ENCODE assay signal across 20 mouse cellular contexts in genomic region chr3:102164911-102165310, GRCm38 (mm10). TPM values are rescaled to one million over a fixed set of nuclear protein-coding genes. Genes with fewer than 3 reads are reported as not detected.
DNase-seq lines count a peak whose midpoint lies in the region; ATAC-seq and TF ChIP-seq lines count a peak whose summit lies in the region.
"Had no signal": no experiment of that assay in that cellular context is flagged by ENCODE, and none has a peak within 500 bp of the region (broad histone marks: within the 10 kb centered on the region; RNA-seq: fewer than 3 reads in every experiment).

No protein-coding gene starts in this region.

- DNase-seq in heart, adult 18-20 months = no peak
- DNase-seq in MEL-GATA-1-ER (ENCODE audit: extremely low read depth, low read depth) = peak; percentile 71
- DNase-seq in liver, postnatal 0 days = no peak
- DNase-seq in adrenal gland, adult 2 months = no peak
- DNase-seq in Muller cell, postnatal 12 days (ENCODE audit: inconsistent ontology term) = no peak
- DNase-seq: B cell, adult 2 months; cerebellum, adult 9-10 months; gastrocnemius, postnatal 10 days; lung, adult 18-20 months; thymus, postnatal 14 days had no signal

- H3K27me3 ChIP-seq in heart, embryonic 13.5 days (replicated peaks) = no peaks in the 10 kb centered on the region
- no peaks in the 10 kb centered on the region for H3K27me3 ChIP-seq in liver, postnatal 0 days (ENCODE audit: insufficient read depth, low read length)
- H3K27me3 ChIP-seq: embryonic facial prominence, embryonic 15.5 days; hindbrain, embryonic 13.5 days; intestine, embryonic 15.5 days; stomach, embryonic 15.5 days had no signal

- no peak for ATAC-seq in heart, embryonic 13.5 days (ENCODE audit: extremely low read depth, insufficient number of reproducible peaks, low FRiP score, low TSS enrichment)
- ATAC-seq in erythroid progenitor cell, adult 5-6 weeks (replicated peaks; ENCODE audit: low FRiP score, poor library complexity, severe bottlenecking) = 0 out of 2 replicates have a peak, but pooled peaks have one; percentile 27
- no peak for ATAC-seq in liver, postnatal 0 days
- ATAC-seq: forebrain, embryonic 16.5 days; intestine, embryonic 15.5 days had no signal

- H3K36me3 ChIP-seq in heart, embryonic 13.5 days = peaks cover 61% of the 10 kb centered on the region
- H3K36me3 ChIP-seq in liver, postnatal 0 days (replicated peaks; ENCODE audit: insufficient read depth, low read length) = peaks cover 24% of the 10 kb centered on the region
- H3K36me3 ChIP-seq: midbrain, embryonic 12.5 days had no signal

- H3K4me1 ChIP-seq in heart, embryonic 13.5 days = peaks cover 51% of the 10 kb centered on the region
- H3K4me1 ChIP-seq in liver, postnatal 0 days (ENCODE audit: insufficient read depth) = peaks cover 12% of the 10 kb centered on the region

- peak overlapping the region; percentile 52 for H3K4me2 ChIP-seq in heart, embryonic 13.5 days
- peak overlapping the region; percentile 65 for H3K4me2 ChIP-seq in liver, postnatal 0 days (ENCODE audit: low read depth, low read length)
- H3K4me2 ChIP-seq: embryonic facial prominence, embryonic 15.5 days; hindbrain, embryonic 13.5 days; intestine, embryonic 15.5 days; midbrain, embryonic 12.5 days; stomach, embryonic 15.5 days had no signal

- no peaks in the 10 kb centered on the region for H3K9me3 ChIP-seq in heart, embryonic 13.5 days
- no peaks in the 10 kb centered on the region for H3K9me3 ChIP-seq in liver, postnatal 0 days (ENCODE audit: low read length)
- H3K9me3 ChIP-seq: embryonic facial prominence, embryonic 15.5 days; hindbrain, embryonic 13.5 days; intestine, embryonic 15.5 days; midbrain, embryonic 12.5 days; stomach, embryonic 15.5 days had no signal

- no peak overlapping the region for H3K9ac ChIP-seq in heart, embryonic 13.5 days
- H3K9ac ChIP-seq in liver, postnatal 0 days (replicated peaks) = peak overlapping the region; percentile 85
- H3K9ac ChIP-seq: embryonic facial prominence, embryonic 15.5 days; hindbrain, embryonic 13.5 days; intestine, embryonic 15.5 days; midbrain, embryonic 12.5 days; stomach, embryonic 15.5 days had no signal

- peak overlapping the region; percentile 42; the same call in 1 of the 2 replicates for H3K27ac ChIP-seq in heart, embryonic 13.5 days (replicated peaks)
- peak overlapping the region; percentile 91 for H3K27ac ChIP-seq in liver, postnatal 0 days (ENCODE audit: low read depth)
- H3K27ac ChIP-seq: embryonic facial prominence, embryonic 15.5 days; hindbrain, embryonic 13.5 days; intestine, embryonic 15.5 days; kidney, postnatal 0 days; stomach, embryonic 15.5 days had no signal

- peak overlapping the region; percentile 34 for H3K4me3 ChIP-seq in heart, embryonic 13.5 days
- H3K4me3 ChIP-seq in liver, postnatal 0 days (ENCODE audit: low read depth, low read length) = peak overlapping the region; percentile 59
- H3K4me3 ChIP-seq: embryonic facial prominence, embryonic 15.5 days; hindbrain, embryonic 13.5 days; intestine, embryonic 15.5 days; midbrain, embryonic 12.5 days; myocyte had no signal

- 61% methylated on average over 4 of the region's 4 CpGs for WGBS in heart, embryonic 13.5 days
- WGBS in liver, postnatal 0 days (ENCODE audit: insufficient replicate concordance) = 59% methylated on average over 4 of the region's 4 CpGs

- no peak for TF ChIP-seq EP300 in liver, postnatal 0 days (IDR thresholded peaks at IDR 0.05; ENCODE audit: low read depth)

- no peak for TF ChIP-seq CTCF in liver, postnatal 0 days (IDR thresholded peaks at IDR 0.05; ENCODE audit: low read depth)

RNA-seq across cellular contexts. Expression of gene Vangl1, which starts 39.6 kb away (rescaled TPM):
- polyA plus RNA-seq in heart, embryonic 13.5 days (2015; fragmentation: Nextera tagmentation; extraction: Ambion mirVana) = 19.2 and 24.0 TPM in 2 replicates
- 10 to 100 TPM in 1 of 2 experiments, 1 to 10 TPM in 1; 8.6 to 12.3 TPM for total RNA-seq in heart, adult 18-20 months (2021)
- 31.0 and 61.6 TPM in 2 replicates for total RNA-seq in erythroid progenitor cell, adult 5-6 weeks (2015; ENCODE audit: low replicate concordance)
- total RNA-seq in erythroid progenitor cell, adult 5-6 weeks (2017; ENCODE audit: low replicate concordance) = 52.2 and 109 TPM in 2 replicates
- polyA plus RNA-seq in liver, postnatal 0 days (2015; fragmentation: Nextera tagmentation; extraction: Ambion mirVana) = 21.4 and 22.8 TPM in 2 replicates
- total RNA-seq in adrenal gland, adult 2 months (2021) = 10 to 100 TPM; 33.2 to 33.4 TPM
- polyA plus RNA-seq in adrenal gland, adult 2 months (2012; rRNA removed) = 19.4 and 27.3 TPM in 2 replicates
